Mouse (Mus musculus) limb, embryonic 13.5 days (tissue): ENCODE measurements at regions not wholly inside any gene's neighbourhood (a gene's known extent, or its start where the extent isn't known, plus 50 kb on each side); places are given as distances from the start of the nearest gene placed in this dataset.

Experiments
- ATAC-seq: fragments of 200-750 bp; cut with Nextera tagmentation; 2 replicates; pipeline ENCODE4 v1.8.0; 2017; ENCODE audit warnings: low read depth, moderate number of reproducible peaks, moderate TSS enrichment; ENCODE audit not compliant: low FRiP score
- H3K27ac ChIP-seq: fragments of 300-500 bp; sonication (generic); 2 replicates; pipeline ENCODE4 v1.5.1; 2015; ENCODE audit warnings: inconsistent platforms, mild to moderate bottlenecking, moderate library complexity
- H3K27me3 ChIP-seq: fragments of 300-500 bp; sonication (generic); 2 replicates; pipeline ENCODE4 v1.6.1; 2015; ENCODE audit warnings: mild to moderate bottlenecking, inconsistent platforms
- H3K36me3 ChIP-seq: fragments of 300-500 bp; sonication (generic); 2 replicates; pipeline ENCODE4 v1.6.1; 2015; ENCODE audit warnings: inconsistent platforms, mild to moderate bottlenecking, moderate library complexity
- H3K4me1 ChIP-seq: fragments of 300-500 bp; sonication (generic); 2 replicates; pipeline ENCODE4 v1.6.1; 2015; ENCODE audit warnings: inconsistent platforms
- H3K4me2 ChIP-seq: fragments of 300-500 bp; sonication (generic); replicated peaks from 2 replicates; pipeline ENCODE4 v1.6.1; 2015; ENCODE audit warnings: inconsistent platforms, mild to moderate bottlenecking, moderate library complexity
- H3K4me3 ChIP-seq: fragments of 300-500 bp; sonication (generic); 2 replicates; pipeline ENCODE4 v1.5.1; 2015; ENCODE audit warnings: moderate library complexity, mild to moderate bottlenecking, inconsistent platforms
- H3K9ac ChIP-seq: fragments of 300-500 bp; sonication (generic); 2 replicates; pipeline ENCODE4 v1.6.1; 2015; ENCODE audit warnings: mild to moderate bottlenecking, inconsistent platforms
- H3K9me3 ChIP-seq: fragments of 300-500 bp; sonication (generic); 2 replicates; pipeline ENCODE4 v1.6.1; 2016; ENCODE audit warnings: inconsistent platforms
- WGBS: fragments of 180-500 bp; shearing (Covaris S2); methylation state at CpG from one replicate; pipeline ENCODE4 v1.1.7; 2015; 5-methylcytosine and 5-hydroxymethylcytosine counted together

DNA sequence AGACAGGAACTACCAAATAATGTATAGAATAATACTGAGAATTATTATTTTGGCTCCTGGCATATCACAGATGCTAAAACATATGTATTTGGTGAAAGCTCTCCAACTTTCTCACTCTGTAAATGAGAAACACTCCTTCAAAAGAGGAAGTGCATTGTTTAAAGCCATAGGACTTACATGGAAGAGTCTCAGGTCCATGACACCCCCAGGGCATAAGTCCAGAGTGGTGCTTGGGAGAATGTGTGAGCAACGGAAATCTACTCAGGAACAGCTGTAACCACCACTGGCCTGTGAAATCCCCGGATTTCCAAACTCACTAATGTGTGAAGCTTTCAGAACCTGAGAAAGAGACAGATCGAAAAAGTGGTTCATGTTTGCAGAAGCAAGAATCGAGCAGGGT lies 445.1 kb downstream of the Prdm2 start:
- ATAC-seq, result peak; percentile 55; the same call in 1 of the 2 replicates
- Histone ChIP-seq H3K4me1 (peaks cover 31% of the 10 kb centered on the region), H3K9ac (no peak overlapping the region), H3K4me3 (no peak overlapping the region), H3K27me3 (peaks cover 4% of the 10 kb centered on the region), H3K4me2 (no peak overlapping the region), H3K9me3 (0 out of 2 replicates have a peak, but pooled peaks cover 4% of the 10 kb centered on the region), H3K27ac (no peak overlapping the region), H3K36me3 (no peaks in the 10 kb centered on the region)
- WGBS, result 24% methylated on average over 4 of the region's 4 CpGs

DNA sequence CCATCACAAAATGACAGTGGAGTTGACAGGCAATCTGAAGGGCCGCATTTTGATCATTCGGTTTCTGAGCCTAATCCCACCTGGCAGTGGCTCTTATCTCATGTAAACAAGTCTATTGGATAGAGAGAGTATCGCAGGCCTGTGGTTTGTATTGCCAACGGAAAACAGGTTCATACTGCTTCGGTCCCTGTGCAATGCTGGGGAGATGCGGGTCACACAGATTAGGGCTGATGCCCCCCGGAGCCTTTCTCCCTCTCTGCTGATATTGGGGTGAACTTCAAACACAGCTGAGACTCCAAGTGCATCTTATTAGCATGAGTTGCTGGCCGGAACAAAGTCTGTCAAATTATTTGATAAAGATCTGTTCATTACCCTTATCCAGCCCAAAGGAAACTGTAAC lies 451.2 kb downstream of the Prdm2 start:
- 85% methylated on average over 8 of the region's 8 CpGs for WGBS
- no peak for ATAC-seq
- Histone ChIP-seq H3K4me3 (no peak overlapping the region), H3K9ac (no peak overlapping the region), H3K36me3 (no peaks in the 10 kb centered on the region), H3K27me3 (no peaks in the 10 kb centered on the region), H3K27ac (no peak overlapping the region), H3K4me2 (no peak overlapping the region), H3K9me3 (0 out of 2 replicates have a peak, but pooled peaks cover 4% of the 10 kb centered on the region), H3K4me1 (peaks cover 7% of the 10 kb centered on the region)

DNA sequence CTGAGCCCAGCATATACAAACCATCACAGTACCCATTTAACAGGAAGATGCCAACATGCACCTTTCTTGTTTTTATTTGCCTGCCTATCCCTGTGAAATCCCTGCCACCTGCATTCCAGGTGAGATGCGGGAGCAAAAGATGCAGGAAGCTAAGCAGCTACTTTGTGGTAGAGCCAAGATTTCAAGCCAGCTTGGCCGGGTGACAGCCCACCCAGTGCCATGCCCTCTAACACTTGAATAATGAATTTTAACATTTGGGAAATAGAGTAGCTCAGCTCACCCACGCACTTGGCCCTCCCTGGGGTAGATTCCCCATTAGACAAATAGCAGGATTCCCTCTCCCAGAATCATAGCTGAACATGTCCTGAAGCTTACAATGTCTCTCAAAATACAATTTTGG lies 454.7 kb downstream of the Prdm2 start:
- no peak for ATAC-seq
- 75% methylated on average over 3 of the region's 3 CpGs for WGBS
- Histone ChIP-seq H3K4me3 (no peak overlapping the region), H3K9ac (no peak overlapping the region), H3K4me1 (peaks cover 7% of the 10 kb centered on the region), H3K4me2 (no peak overlapping the region), H3K27me3 (no peaks in the 10 kb centered on the region), H3K27ac (no peak overlapping the region), H3K36me3 (no peaks in the 10 kb centered on the region), H3K9me3 (no peaks in the 10 kb centered on the region)

GRCm38 (mm10) chr4:142756332-142756731 lies 456.5 kb downstream of the Prdm2 start:
- H3K36me3 ChIP-seq, result no peaks in the 10 kb centered on the region
- no peaks in the 10 kb centered on the region for H3K9me3 ChIP-seq
- no peak overlapping the region for H3K9ac ChIP-seq
- no peak for ATAC-seq
- no peaks in the 10 kb centered on the region for H3K27me3 ChIP-seq
- H3K4me1 ChIP-seq, result peaks cover 8% of the 10 kb centered on the region
- 64% methylated on average over 6 of the region's 6 CpGs for WGBS
- no peak overlapping the region for H3K27ac ChIP-seq
- no peak overlapping the region for H3K4me3 ChIP-seq
- H3K4me2 ChIP-seq, result no peak overlapping the region

GRCm38 (mm10) chr4:142749918-142750317 lies 462.9 kb downstream of the Prdm2 start:
- Histone ChIP-seq H3K27me3 (no peaks in the 10 kb centered on the region), H3K27ac (no peak overlapping the region), H3K36me3 (no peaks in the 10 kb centered on the region), H3K9me3 (no peaks in the 10 kb centered on the region), H3K4me2 (no peak overlapping the region), H3K4me3 (no peak overlapping the region), H3K9ac (no peak overlapping the region), H3K4me1 (peaks cover 11% of the 10 kb centered on the region; the same call in 1 of the 2 replicates)
- ATAC-seq, result no peak
- 49% methylated on average over 8 of the region's 8 CpGs for WGBS

GRCm38 (mm10) chr4:142723554-142723907 lies 484.3 kb upstream of the Kazn start:
- no peaks in the 10 kb centered on the region for H3K27me3 ChIP-seq
- H3K9ac ChIP-seq, result no peak overlapping the region
- H3K4me1 ChIP-seq, result peaks cover 13% of the 10 kb centered on the region
- 87% methylated on average over 4 of the region's 4 CpGs for WGBS
- no peak for ATAC-seq
- no peak overlapping the region for H3K4me2 ChIP-seq
- H3K9me3 ChIP-seq, result no peaks in the 10 kb centered on the region
- H3K4me3 ChIP-seq, result no peak overlapping the region
- H3K27ac ChIP-seq, result 0 out of 2 replicates have a peak overlapping the region, but pooled peaks have one; percentile 52
- no peaks in the 10 kb centered on the region for H3K36me3 ChIP-seq

- peak overlapping the region; percentile 52 for H3K27ac ChIP-seq
- ATAC-seq, result peak; percentile 40; the same call in 1 of the 2 replicates
- no peak overlapping the region for H3K4me3 ChIP-seq
- no peaks in the 10 kb centered on the region for H3K27me3 ChIP-seq
- H3K4me2 ChIP-seq, result no peak overlapping the region
- peaks cover 13% of the 10 kb centered on the region for H3K4me1 ChIP-seq
- H3K9ac ChIP-seq, result no peak overlapping the region
- no peaks in the 10 kb centered on the region for H3K9me3 ChIP-seq
- 38% methylated on average over 3 of the region's 3 CpGs for WGBS
- no peaks in the 10 kb centered on the region for H3K36me3 ChIP-seq
These were observed 483.8 kb upstream of the Kazn start for GRCm38 (mm10) chr4:142722845-142723553.

- Histone ChIP-seq H3K27me3 (no peaks in the 10 kb centered on the region), H3K36me3 (no peaks in the 10 kb centered on the region), H3K4me3 (no peak overlapping the region), H3K9ac (no peak overlapping the region), H3K27ac (no peak overlapping the region), H3K9me3 (0 out of 2 replicates have a peak, but pooled peaks cover 5% of the 10 kb centered on the region), H3K4me2 (no peak overlapping the region), H3K4me1 (no peaks in the 10 kb centered on the region)
- 86% methylated on average over 5 of the region's 5 CpGs for WGBS
- no peak for ATAC-seq
These were observed 462.4 kb upstream of the Kazn start for GRCm38 (mm10) chr4:142701606-142702005.

DNA sequence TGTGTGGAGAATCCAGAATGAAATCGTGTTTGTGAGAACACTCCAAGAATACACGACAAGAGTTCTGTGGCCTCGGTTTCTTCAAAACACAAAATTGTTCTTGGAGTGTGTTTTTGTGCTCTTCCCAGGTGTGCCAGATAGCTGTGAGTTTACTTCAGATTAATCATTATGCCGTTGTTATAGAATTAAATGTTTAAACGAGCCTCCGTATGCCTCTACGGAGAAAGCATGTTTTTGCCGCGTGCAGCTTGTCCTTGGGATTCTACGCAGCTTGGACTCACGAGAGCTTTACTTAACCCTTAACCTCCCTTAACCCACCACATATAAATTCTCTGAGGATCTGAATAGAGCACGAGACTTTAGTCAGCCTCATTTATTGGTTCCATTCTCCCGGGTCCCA lies 455.7 kb upstream of the Kazn start:
- Histone ChIP-seq H3K9me3 (no peaks in the 10 kb centered on the region), H3K4me2 (no peak overlapping the region), H3K27ac (no peak overlapping the region), H3K36me3 (no peaks in the 10 kb centered on the region), H3K27me3 (no peaks in the 10 kb centered on the region), H3K4me1 (no peaks in the 10 kb centered on the region), H3K9ac (no peak overlapping the region), H3K4me3 (no peak overlapping the region)
- WGBS, result 66% methylated on average over 13 of the region's 13 CpGs
- no peak for ATAC-seq

DNA sequence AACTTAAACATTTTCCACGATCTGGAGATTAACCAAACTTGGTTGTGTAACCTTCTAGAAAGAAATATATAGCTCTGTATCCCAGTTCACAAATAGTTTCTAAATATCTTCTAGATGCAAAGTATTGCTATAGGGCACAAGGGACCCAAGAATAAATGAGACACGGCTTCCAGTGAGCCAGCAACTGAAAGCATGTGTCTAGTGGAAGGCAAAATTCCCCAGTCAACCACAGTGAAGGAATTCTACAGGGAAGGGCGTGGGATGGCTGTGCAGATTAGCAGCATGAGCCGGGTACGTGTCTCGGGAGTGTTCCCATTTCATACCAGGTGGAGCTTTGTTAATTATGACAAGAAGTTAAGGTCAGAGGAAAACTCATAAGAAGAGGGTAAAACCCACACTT lies 449.0 kb upstream of the Kazn start:
- Histone ChIP-seq H3K27me3 (no peaks in the 10 kb centered on the region), H3K4me3 (no peak overlapping the region), H3K9me3 (no peaks in the 10 kb centered on the region), H3K9ac (no peak overlapping the region), H3K27ac (no peak overlapping the region), H3K36me3 (no peaks in the 10 kb centered on the region), H3K4me1 (peaks cover 5% of the 10 kb centered on the region; the same call in 1 of the 2 replicates), H3K4me2 (no peak overlapping the region)
- 73% methylated on average over 6 of the region's 6 CpGs for WGBS
- ATAC-seq, result no peak

DNA sequence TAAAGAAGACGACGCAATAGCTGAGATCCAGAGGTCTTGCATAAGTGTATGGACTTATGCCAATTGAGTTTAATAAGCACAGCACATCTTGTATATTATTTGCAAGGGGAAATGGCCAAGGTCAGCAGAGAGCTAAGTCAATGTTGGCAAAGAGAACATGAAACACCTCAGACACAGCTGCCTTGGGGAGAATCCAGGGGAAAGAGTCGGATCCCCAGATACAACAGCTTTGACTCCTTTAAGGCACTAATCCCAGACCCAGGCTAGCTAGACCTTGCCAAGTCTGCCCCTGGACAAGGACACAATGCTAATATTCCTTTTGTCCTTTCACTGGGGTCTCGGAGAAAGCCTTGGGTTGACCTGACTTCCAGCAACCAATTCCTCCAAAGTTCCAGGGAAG lies 438.2 kb upstream of the Kazn start:
- ATAC-seq, result no peak
- 82% methylated on average over 4 of the region's 4 CpGs for WGBS
- H3K9ac ChIP-seq, result no peak overlapping the region
- H3K9me3 ChIP-seq, result no peaks in the 10 kb centered on the region
- peaks cover 21% of the 10 kb centered on the region for H3K4me1 ChIP-seq
- no peaks in the 10 kb centered on the region for H3K36me3 ChIP-seq
- no peaks in the 10 kb centered on the region for H3K27me3 ChIP-seq
- H3K4me3 ChIP-seq, result no peak overlapping the region
- no peak overlapping the region for H3K4me2 ChIP-seq
- no peak overlapping the region for H3K27ac ChIP-seq

- peak overlapping the region; percentile 31; the same call in 1 of the 2 replicates for H3K4me2 ChIP-seq
- H3K27ac ChIP-seq, result peak overlapping the region; percentile 80
- H3K9ac ChIP-seq, result no peak overlapping the region
- 21% methylated on average over 22 of the region's 22 CpGs for WGBS
- H3K27me3 ChIP-seq, result no peaks in the 10 kb centered on the region
- H3K36me3 ChIP-seq, result no peaks in the 10 kb centered on the region
- H3K4me3 ChIP-seq, result no peak overlapping the region
- peak; percentile 85 for ATAC-seq
- no peaks in the 10 kb centered on the region for H3K9me3 ChIP-seq
- H3K4me1 ChIP-seq, result peaks cover 35% of the 10 kb centered on the region
These were observed 435.7 kb upstream of the Kazn start for GRCm38 (mm10) chr4:142674641-142675465.
